Mouse (Mus musculus): ENCODE results near the gene Gm20388. TPM values are rescaled to one million over a fixed set of nuclear protein-coding genes. Genes with fewer than 3 reads are reported as not detected.
A peak's percentile ranks its signal among the peaks of the same experiment; 100 is the strongest.
"Not testable (repeated sequence)": the region's sequence is repeated elsewhere in the genome, so short reads cannot be mapped to it uniquely, and the experiment has no call there.

Gene Gm20388
- polyA plus RNA-seq, 1 experiment, result 28.1 TPM

DNA sequence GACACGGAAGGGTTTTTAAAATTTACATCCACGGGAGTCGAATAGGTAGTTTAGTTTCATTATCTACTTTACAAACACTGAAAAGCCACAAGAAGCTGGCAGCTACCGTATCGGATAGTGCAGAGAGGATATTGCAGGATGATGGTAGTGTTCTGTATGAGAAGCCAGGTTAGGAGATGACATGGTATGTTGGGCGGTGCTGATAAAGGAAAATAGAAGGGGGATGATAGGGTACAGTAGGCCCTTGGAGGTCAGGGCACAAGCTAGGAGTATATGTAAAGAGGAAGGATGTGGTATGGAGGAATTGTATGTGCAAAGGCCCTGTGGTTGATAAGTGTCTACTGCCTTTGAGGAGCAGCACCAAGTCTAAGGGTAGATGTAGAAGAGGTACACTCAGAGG, 3543.9 kb downstream of the Gm20388 start:
- no peaks in the 10 kb centered on the region for H3K27me3 ChIP-seq (ENCODE audit: control insufficient read depth, insufficient read depth, low read length, poor library complexity, severe bottlenecking)
- peak overlapping the region; percentile 38 for H3K9ac ChIP-seq (ENCODE audit: low read depth, poor library complexity, severe bottlenecking)
- peaks cover 29% of the 10 kb centered on the region for H3K36me3 ChIP-seq (ENCODE audit: control insufficient read depth, insufficient read depth, low read length, poor library complexity, severe bottlenecking)
- TF ChIP-seq EP300 (IDR thresholded peaks at IDR 0.05; ENCODE audit: insufficient read depth, low read depth, low read length) (no peak), CTCF (IDR thresholded peaks at IDR 0.05; ENCODE audit: low read depth, low read length) (no peak), POLR2A (IDR thresholded peaks at IDR 0.05; ENCODE audit: insufficient read depth, low read length) (no peak)
- H3K4me3 ChIP-seq (ENCODE audit: low read depth, low read length), result peak overlapping the region; percentile 76
- no peaks in the 10 kb centered on the region for H3K9me3 ChIP-seq (replicated peaks; ENCODE audit: control insufficient read depth, insufficient read depth, low read length, poor library complexity, severe bottlenecking)
- peak overlapping the region; percentile 45 for H3K27ac ChIP-seq (ENCODE audit: insufficient read depth, low read length)
- peaks cover 2% of the 10 kb centered on the region for H3K4me1 ChIP-seq (ENCODE audit: control insufficient read depth, insufficient read depth, low read length)

DNA sequence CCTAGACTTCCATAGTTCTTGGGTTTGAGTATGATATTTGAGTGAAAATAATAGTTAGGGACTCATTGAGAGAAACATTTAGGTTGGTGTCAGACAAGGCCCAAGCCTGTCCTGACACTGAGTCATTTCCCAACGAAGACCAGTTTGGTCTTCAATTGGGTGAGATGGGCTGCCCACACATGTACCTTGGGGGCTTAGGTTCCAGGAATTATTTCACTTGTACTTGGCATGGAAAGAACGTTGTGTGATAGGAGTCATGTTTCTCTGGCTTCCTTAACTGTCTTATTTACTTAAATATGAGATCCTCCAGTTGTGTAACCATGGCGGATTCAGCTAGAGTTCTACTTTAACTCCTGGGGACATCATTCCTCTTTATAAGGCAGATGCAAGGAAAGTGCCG, 3553.0 kb downstream of the Gm20388 start:
- TF ChIP-seq EP300 (IDR thresholded peaks at IDR 0.05; ENCODE audit: insufficient read depth, low read depth, low read length), result no peak
- no peak for TF ChIP-seq CTCF (IDR thresholded peaks at IDR 0.05; ENCODE audit: low read depth, low read length)
- TF ChIP-seq POLR2A (IDR thresholded peaks at IDR 0.05; ENCODE audit: insufficient read depth, low read length), result no peak
- H3K9me3 ChIP-seq (replicated peaks; ENCODE audit: control insufficient read depth, insufficient read depth, low read length, poor library complexity, severe bottlenecking), result no peaks in the 10 kb centered on the region
- no peak overlapping the region for H3K4me3 ChIP-seq (ENCODE audit: low read depth, low read length)
- peaks cover 37% of the 10 kb centered on the region for H3K36me3 ChIP-seq (ENCODE audit: control insufficient read depth, insufficient read depth, low read length, poor library complexity, severe bottlenecking)
- no peak overlapping the region for H3K9ac ChIP-seq (ENCODE audit: low read depth, poor library complexity, severe bottlenecking)
- H3K27ac ChIP-seq (ENCODE audit: insufficient read depth, low read length), result no peak overlapping the region
- H3K27me3 ChIP-seq (ENCODE audit: control insufficient read depth, insufficient read depth, low read length, poor library complexity, severe bottlenecking), result no peaks in the 10 kb centered on the region
- H3K4me1 ChIP-seq (ENCODE audit: control insufficient read depth, insufficient read depth, low read length), result no peaks in the 10 kb centered on the region

DNA sequence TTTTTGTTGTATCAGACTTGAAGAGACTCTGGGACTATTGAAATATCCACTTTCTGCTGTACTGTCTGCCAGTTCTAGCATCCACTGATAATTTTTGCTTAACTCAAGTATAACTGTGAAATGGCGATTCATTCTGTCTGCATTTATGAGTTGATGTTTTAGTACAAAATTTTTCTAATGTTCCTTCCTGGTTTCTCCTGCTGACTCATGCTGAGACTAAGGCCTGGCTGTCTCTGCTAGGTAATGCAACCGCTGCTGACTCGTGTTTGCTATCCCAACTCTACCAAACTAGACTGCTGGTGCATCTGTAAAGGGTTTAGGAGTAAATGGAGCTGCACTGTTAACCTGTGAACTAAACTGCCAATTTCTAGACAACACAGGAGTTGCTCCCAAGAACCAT, 3556.8 kb downstream of the Gm20388 start:
- H3K27ac ChIP-seq (ENCODE audit: insufficient read depth, low read length), result no peak overlapping the region
- H3K36me3 ChIP-seq (ENCODE audit: control insufficient read depth, insufficient read depth, low read length, poor library complexity, severe bottlenecking), result peaks cover 5% of the 10 kb centered on the region
- no peaks in the 10 kb centered on the region for H3K4me1 ChIP-seq (ENCODE audit: control insufficient read depth, insufficient read depth, low read length)
- H3K9ac ChIP-seq (ENCODE audit: low read depth, poor library complexity, severe bottlenecking), result no peak overlapping the region
- no peaks in the 10 kb centered on the region for H3K9me3 ChIP-seq (replicated peaks; ENCODE audit: control insufficient read depth, insufficient read depth, low read length, poor library complexity, severe bottlenecking)
- H3K27me3 ChIP-seq (ENCODE audit: control insufficient read depth, insufficient read depth, low read length, poor library complexity, severe bottlenecking), result no peaks in the 10 kb centered on the region; the same call in 1 of the 2 replicates
- no peak overlapping the region for H3K4me3 ChIP-seq (ENCODE audit: low read depth, low read length)
- TF ChIP-seq EP300 (IDR thresholded peaks at IDR 0.05; ENCODE audit: insufficient read depth, low read depth, low read length) (no peak), POLR2A (IDR thresholded peaks at IDR 0.05; ENCODE audit: insufficient read depth, low read length) (no peak), CTCF (IDR thresholded peaks at IDR 0.05; ENCODE audit: low read depth, low read length) (no peak)

DNA sequence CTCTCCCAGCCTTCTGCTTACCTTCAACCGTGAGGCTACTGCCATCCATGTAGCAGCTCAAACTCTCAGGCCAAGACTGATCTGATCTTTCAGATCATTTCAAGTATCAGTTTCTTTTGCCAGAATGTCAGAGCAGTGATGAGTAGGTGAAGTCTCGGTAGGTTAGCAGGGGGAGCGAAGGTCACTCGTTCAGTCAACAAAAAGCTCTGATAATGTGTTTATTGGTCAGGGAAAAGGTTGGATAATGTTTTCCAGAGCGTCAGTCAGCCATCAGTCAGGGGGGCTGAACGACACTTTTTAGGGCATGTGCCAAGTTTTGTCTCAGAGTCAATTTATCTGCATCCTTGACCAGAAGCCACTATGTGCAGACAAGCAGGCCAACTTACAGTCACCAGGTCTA, 3562.3 kb downstream of the Gm20388 start:
- not testable (repeated sequence) for H3K4me3 ChIP-seq (ENCODE audit: low read depth, low read length); H3K4me1 ChIP-seq (ENCODE audit: control insufficient read depth, insufficient read depth, low read length); H3K27ac ChIP-seq (ENCODE audit: insufficient read depth, low read length); H3K36me3 ChIP-seq (ENCODE audit: control insufficient read depth, insufficient read depth, low read length, poor library complexity, severe bottlenecking); H3K27me3 ChIP-seq (ENCODE audit: control insufficient read depth, insufficient read depth, low read length, poor library complexity, severe bottlenecking); H3K9me3 ChIP-seq (replicated peaks; ENCODE audit: control insufficient read depth, insufficient read depth, low read length, poor library complexity, severe bottlenecking); H3K9ac ChIP-seq (ENCODE audit: low read depth, poor library complexity, severe bottlenecking)

DNA sequence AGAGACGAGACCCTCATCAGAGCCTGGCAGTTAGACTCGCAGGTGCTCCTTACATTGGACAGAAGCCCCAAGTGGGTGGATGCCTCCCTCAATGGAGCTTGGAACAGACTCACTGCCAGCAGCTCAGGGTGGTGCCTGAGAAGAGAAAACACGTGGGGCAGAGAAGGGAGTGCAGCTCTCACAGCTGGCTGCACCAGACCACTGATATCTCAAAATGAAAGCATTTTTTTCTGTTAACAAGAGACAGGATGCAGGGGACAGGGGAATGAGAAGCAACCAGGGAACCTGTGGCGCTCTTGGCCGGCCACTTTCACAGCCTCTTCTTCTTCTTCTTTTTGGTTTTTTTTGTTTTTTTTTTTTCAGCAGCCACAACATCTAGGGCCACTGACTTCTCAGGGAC, 3563.9 kb downstream of the Gm20388 start:
- H3K27ac ChIP-seq (ENCODE audit: insufficient read depth, low read length); H3K36me3 ChIP-seq (ENCODE audit: control insufficient read depth, insufficient read depth, low read length, poor library complexity, severe bottlenecking); H3K27me3 ChIP-seq (ENCODE audit: control insufficient read depth, insufficient read depth, low read length, poor library complexity, severe bottlenecking); H3K4me3 ChIP-seq (ENCODE audit: low read depth, low read length); H3K9me3 ChIP-seq (replicated peaks; ENCODE audit: control insufficient read depth, insufficient read depth, low read length, poor library complexity, severe bottlenecking); H3K4me1 ChIP-seq (ENCODE audit: control insufficient read depth, insufficient read depth, low read length); H3K9ac ChIP-seq (ENCODE audit: low read depth, poor library complexity, severe bottlenecking): not testable (repeated sequence)

DNA sequence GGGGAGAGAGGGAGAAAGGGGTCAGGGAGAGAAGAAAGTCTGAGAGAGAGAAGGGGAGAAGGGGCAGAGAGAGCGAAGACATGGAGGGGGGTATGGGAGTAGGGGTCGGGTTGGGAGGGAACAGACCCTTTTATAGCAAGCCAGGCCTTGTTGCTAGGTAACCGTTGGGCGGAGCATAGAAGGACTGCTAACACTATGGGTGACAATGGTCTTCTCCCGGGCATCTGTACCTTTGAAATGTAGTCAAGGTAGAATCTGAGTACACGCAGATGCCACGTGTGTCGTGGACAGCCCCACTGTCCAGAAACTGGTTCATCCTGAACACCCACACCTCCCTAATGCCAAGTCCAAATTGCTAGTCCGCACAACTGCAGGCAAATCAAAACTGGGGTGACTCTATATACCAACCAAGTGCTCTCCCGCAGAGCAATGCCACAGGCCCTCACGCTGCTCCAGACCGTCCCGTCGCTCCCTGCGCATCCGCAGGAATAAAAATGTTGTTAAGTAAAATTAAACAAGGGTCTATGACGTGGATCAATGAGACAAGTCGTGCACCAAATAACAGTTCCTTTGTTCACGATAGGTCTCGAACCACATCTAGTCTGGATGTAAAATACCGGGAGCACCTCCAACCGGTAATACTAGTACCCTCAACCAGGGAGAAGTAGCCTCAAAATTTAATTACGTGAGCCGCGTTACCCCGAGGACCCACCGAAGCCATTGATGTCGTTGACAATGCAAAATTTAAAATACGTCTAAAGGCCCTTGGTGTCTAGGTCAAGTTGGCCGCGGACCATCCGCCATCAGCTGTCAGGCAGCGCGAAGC, 3566.5 kb downstream of the Gm20388 start:
- Histone ChIP-seq H3K27me3 (ENCODE audit: control insufficient read depth, insufficient read depth, low read length, poor library complexity, severe bottlenecking) (no peaks in the 10 kb centered on the region), H3K4me3 (ENCODE audit: low read depth, low read length) (peak overlapping the region; percentile 78), H3K9me3 (replicated peaks; ENCODE audit: control insufficient read depth, insufficient read depth, low read length, poor library complexity, severe bottlenecking) (no peaks in the 10 kb centered on the region), H3K9ac (ENCODE audit: low read depth, poor library complexity, severe bottlenecking) (peak overlapping the region; percentile 82), H3K4me1 (ENCODE audit: control insufficient read depth, insufficient read depth, low read length) (peaks cover 3% of the 10 kb centered on the region), H3K36me3 (ENCODE audit: control insufficient read depth, insufficient read depth, low read length, poor library complexity, severe bottlenecking) (peaks cover 3% of the 10 kb centered on the region), H3K27ac (ENCODE audit: insufficient read depth, low read length) (no peak overlapping the region)
- TF ChIP-seq POLR2A (IDR thresholded peaks at IDR 0.05; ENCODE audit: insufficient read depth, low read length) (no peak), EP300 (IDR thresholded peaks at IDR 0.05; ENCODE audit: insufficient read depth, low read depth, low read length) (no peak), CTCF (IDR thresholded peaks at IDR 0.05; ENCODE audit: low read depth, low read length) (no peak)

Measured in ES-Bruce4 (cell line).